Mouse (Mus musculus): ENCODE measurements around the gene Wdhd1. TPM values are rescaled to one million over a fixed set of nuclear protein-coding genes. Genes with fewer than 3 reads are reported as not detected.

Wdhd1 gene
- 5.4 TPM for polyA plus RNA-seq (2014; fragmentation: Illumina TruSeq; extraction: RNeasy Lipid Tissue Mini Kit (QIAGEN cat#74804); ENCODE audit: low read depth, low replicate concordance)

GRCm38 (mm10) chr14:47276637-47277393 is at the start of gene Wdhd1, which contains the start of gene Socs4:
Gene Wdhd1, minus strand, starts transcription at chr14:47276857.
Gene Socs4, plus strand, starts transcription at chr14:47276931.

GRCm38 (mm10) chr14:47297785-47298407 is 21.2 kb upstream of the Wdhd1 start, which contains the start of gene Mapk1ip1l:
Gene Mapk1ip1l, plus strand, starts transcription at chr14:47298266.

Other genes starting within 250 kb of the Wdhd1 start
- gene Gch1, start 87.4 kb downstream of the Wdhd1 start, polyA plus RNA-seq (2014; fragmentation: Illumina TruSeq; extraction: RNeasy Lipid Tissue Mini Kit (QIAGEN cat#74804); ENCODE audit: low read depth, low replicate concordance) = 132 TPM
- gene Socs4, start 74 bp upstream of the Wdhd1 start, polyA plus RNA-seq (2014; fragmentation: Illumina TruSeq; extraction: RNeasy Lipid Tissue Mini Kit (QIAGEN cat#74804); ENCODE audit: low read depth, low replicate concordance) = 48.0 TPM
- gene Mapk1ip1l, start 21.4 kb upstream of the Wdhd1 start, polyA plus RNA-seq (2014; fragmentation: Illumina TruSeq; extraction: RNeasy Lipid Tissue Mini Kit (QIAGEN cat#74804); ENCODE audit: low read depth, low replicate concordance) = 97.8 TPM
- 7.1 TPM for gene Lgals3, start 90.9 kb upstream of the Wdhd1 start, polyA plus RNA-seq (2014; fragmentation: Illumina TruSeq; extraction: RNeasy Lipid Tissue Mini Kit (QIAGEN cat#74804); ENCODE audit: low read depth, low replicate concordance)
- gene Dlgap5, start 141.6 kb upstream of the Wdhd1 start, polyA plus RNA-seq (2014; fragmentation: Illumina TruSeq; extraction: RNeasy Lipid Tissue Mini Kit (QIAGEN cat#74804); ENCODE audit: low read depth, low replicate concordance) = 1.2 TPM
- gene Fbxo34, start 173.6 kb upstream of the Wdhd1 start, polyA plus RNA-seq (2014; fragmentation: Illumina TruSeq; extraction: RNeasy Lipid Tissue Mini Kit (QIAGEN cat#74804); ENCODE audit: low read depth, low replicate concordance) = 9.7 TPM

Data from adrenal gland, adult 10 weeks (tissue).